Mouse (Mus musculus) bone marrow, adult 2 months (tissue): Measurements from ENCODE around the gene Pxdn.

ENCODE experiments used
- CTCF ChIP-seq: fragments of 200-500 bp; IDR thresholded peaks from 2 replicates; pipeline ENCODE4 v1.5.1; 2011; ENCODE audit warnings: low read length, control low read depth; ENCODE audit not compliant: control insufficient read depth, insufficient read depth
- POLR2A ChIP-seq: fragments of 200-500 bp; IDR thresholded peaks from 2 replicates; pipeline ENCODE4 v1.6.1; 2011; ENCODE audit warnings: low read depth, mild to moderate bottlenecking, control low read depth, low read length, borderline replicate concordance; ENCODE audit not compliant: control insufficient read depth

DNA sequence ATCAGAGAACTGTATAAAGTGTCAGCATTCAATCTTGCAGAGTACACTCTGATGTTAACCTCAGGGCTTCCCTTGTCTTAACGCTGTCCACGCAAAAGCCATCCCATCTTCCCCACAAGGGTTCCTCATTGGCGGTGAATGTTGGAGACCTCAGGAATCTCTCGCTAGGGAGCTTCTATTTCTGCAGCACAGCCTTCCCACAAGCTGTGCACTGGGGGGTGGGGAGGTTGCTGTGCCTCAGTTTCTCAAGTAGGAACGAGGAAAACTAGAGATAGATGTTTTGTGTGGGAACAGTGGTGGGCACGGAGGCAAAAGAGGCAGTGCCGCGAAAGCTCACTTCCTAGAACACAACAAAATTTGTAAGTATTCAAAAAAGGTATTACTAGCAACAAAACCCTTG is at the start of gene Pxdn:
- TF ChIP-seq POLR2A (no peak), CTCF (no peak)
